Mouse (Mus musculus) embryonic facial prominence, embryonic 11.5 days (tissue): ENCODE results near the gene Ror1. TPM values are rescaled to one million over a fixed set of nuclear protein-coding genes. Genes with fewer than 3 reads are reported as not detected.
A peak's percentile ranks its signal among the peaks of the same experiment; 100 is the strongest.

ENCODE experiments used
- ATAC-seq: fragments of 200-750 bp; cut with Nextera tagmentation; replicated peaks from 2 replicates; pipeline ENCODE4 v1.8.0; 2017; ENCODE audit warnings: low read depth; ENCODE audit not compliant: insufficient number of reproducible peaks, low FRiP score, low TSS enrichment
- DNase-seq: peaks from one replicate; pipeline ENCODE4 v3.0.0-alpha.2; 2015; ENCODE audit warnings: low spot score
- H3K27ac ChIP-seq: fragments of 300-500 bp; sonication (generic); replicated peaks from 2 replicates; pipeline ENCODE4 v1.5.1; 2014; ENCODE audit warnings: mild to moderate bottlenecking, low read depth, low read length, control low read depth
- H3K27me3 ChIP-seq: fragments of 300-500 bp; sonication (generic); 2 replicates; pipeline ENCODE4 v1.6.1; 2014; ENCODE audit warnings: mild to moderate bottlenecking, low read length, moderate library complexity, mixed read lengths; ENCODE audit not compliant: control insufficient read depth, insufficient read depth
- H3K36me3 ChIP-seq: fragments of 300-500 bp; sonication (generic); replicated peaks from 2 replicates; pipeline ENCODE4 v1.6.1; 2014; ENCODE audit warnings: low read depth, mild to moderate bottlenecking, low read length, moderate library complexity, mixed read lengths; ENCODE audit not compliant: control insufficient read depth, insufficient read depth
- H3K4me1 ChIP-seq: fragments of 300-500 bp; sonication (generic); 2 replicates; pipeline ENCODE4 v1.6.1; 2014; ENCODE audit warnings: low read length, mixed read lengths; ENCODE audit not compliant: control insufficient read depth, insufficient read depth
- H3K4me2 ChIP-seq: fragments of 300-500 bp; sonication (generic); 2 replicates; pipeline ENCODE4 v1.6.1; 2014; ENCODE audit warnings: low read depth, mild to moderate bottlenecking, control low read depth, low read length, moderate library complexity
- H3K4me3 ChIP-seq: fragments of 300-500 bp; sonication (generic); 2 replicates; pipeline ENCODE4 v1.5.1; 2014; ENCODE audit warnings: low read depth, low read length, control low read depth
- H3K9ac ChIP-seq: fragments of 300-500 bp; sonication (generic); replicated peaks from 2 replicates; pipeline ENCODE4 v1.6.1; 2014; ENCODE audit warnings: mild to moderate bottlenecking, control low read depth, low read length
- H3K9me3 ChIP-seq: fragments of 300-500 bp; sonication (generic); replicated peaks from 2 replicates; pipeline ENCODE4 v1.6.1; 2016; ENCODE audit warnings: mild to moderate bottlenecking, low read length, inconsistent platforms, mixed read lengths; ENCODE audit not compliant: control insufficient read depth
- WGBS: fragments of 180-500 bp; shearing (Covaris S2); extraction: QIAGEN DNeasy Blood & Tissue Kit; methylation state at CpG from one replicate; pipeline ENCODE4 v1.1.7; 2014; 5-methylcytosine and 5-hydroxymethylcytosine counted together
- polyA plus RNA-seq: library from polyadenylated mRNA; unstranded; fragments of >200 nt; fragmentation: Nextera tagmentation; extraction: Ambion mirVana; gene quantifications from 2 replicates; pipeline ENCODE4 v1.2.1, GENCODE M21; 2014

Ror1 gene
- polyA plus RNA-seq, 1 experiment from 2014 or later = 17.3 TPM

DNA sequence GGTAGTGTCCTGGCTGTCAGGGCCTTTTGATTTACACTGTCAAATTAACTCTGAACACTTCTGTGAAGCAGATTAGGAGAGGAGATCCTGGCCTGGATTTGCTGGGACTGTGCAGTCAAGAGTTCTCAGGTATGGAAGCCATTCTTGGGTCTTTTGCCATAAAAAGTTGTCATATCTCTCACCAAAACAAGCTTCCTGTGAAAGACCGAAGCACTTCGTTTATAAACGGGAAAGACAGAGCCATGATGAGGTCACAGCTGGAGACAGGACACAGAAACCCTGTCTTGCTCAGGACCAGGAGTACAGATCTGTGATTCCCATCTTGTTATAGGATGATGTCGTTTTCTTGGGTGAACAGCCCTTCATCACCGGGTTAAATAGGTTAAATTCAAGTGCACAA, 107.5 kb downstream of the Ror1 start:
- Histone ChIP-seq H3K27me3 (no peaks in the 10 kb centered on the region), H3K27ac (peak overlapping the region; percentile 32; the same call in 1 of the 2 replicates), H3K4me2 (no peak overlapping the region), H3K4me1 (peaks cover 4% of the 10 kb centered on the region; the same call in 1 of the 2 replicates), H3K9ac (no peak overlapping the region), H3K9me3 (no peaks in the 10 kb centered on the region), H3K4me3 (no peak overlapping the region), H3K36me3 (no peaks in the 10 kb centered on the region)
- ATAC-seq (no peak), DNase-seq (no peak)
- 59% methylated on average over 5 of the region's 5 CpGs for WGBS

DNA sequence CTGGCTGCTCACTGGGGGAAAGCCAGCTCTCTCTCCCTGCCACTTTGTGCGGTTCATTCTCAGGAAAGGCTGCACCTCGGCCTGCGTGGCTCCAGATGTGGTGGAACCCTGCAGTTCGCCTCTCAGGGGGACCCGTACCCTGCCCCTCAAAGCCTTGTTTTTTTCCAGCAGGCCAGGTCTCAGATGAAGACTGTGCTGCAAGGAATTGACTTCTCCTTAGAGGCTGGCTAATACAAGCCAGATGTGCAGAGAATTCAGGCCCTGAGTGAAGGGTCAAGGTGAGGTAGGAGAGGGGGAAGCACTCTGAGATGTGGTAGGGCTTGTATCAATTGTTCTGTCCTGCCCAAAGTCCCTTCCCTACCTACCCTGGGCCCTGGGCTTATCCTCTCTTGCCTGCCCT, 108.1 kb downstream of the Ror1 start:
- peak; percentile 82 for ATAC-seq
- peak overlapping the region; percentile 75 for H3K27ac ChIP-seq

DNA sequence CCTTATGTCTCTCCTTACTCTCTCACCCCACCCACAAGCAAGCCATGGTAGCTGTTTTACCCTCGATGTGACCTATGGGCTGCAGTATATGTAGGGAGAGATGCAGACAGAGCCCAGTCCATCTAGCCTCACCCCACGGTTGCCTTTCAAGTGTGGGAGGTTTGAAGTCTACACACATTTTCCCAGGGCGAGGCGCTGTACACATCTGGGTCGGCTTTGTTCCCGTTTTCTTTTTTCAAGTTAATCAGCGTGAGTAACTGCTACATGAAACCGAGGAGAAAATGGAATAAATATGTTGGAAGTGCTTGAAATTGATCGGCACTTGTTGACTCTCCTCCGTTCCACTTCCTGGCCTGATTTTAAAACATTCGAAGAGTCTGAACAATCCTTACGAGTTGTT, 108.8 kb downstream of the Ror1 start:
- peak; percentile 82 for DNase-seq
- H3K27ac ChIP-seq = no peak overlapping the region
- no peak overlapping the region for H3K9ac ChIP-seq

More for the DNA sequence above, 108.1 kb downstream of the Ror1 start:
- no peak overlapping the region for H3K4me3 ChIP-seq
- WGBS = 26% methylated on average over 5 of the region's 5 CpGs
- no peaks in the 10 kb centered on the region for H3K9me3 ChIP-seq
- no peaks in the 10 kb centered on the region for H3K36me3 ChIP-seq
- H3K4me1 ChIP-seq = peaks cover 4% of the 10 kb centered on the region; the same call in 1 of the 2 replicates
- DNase-seq = peak; percentile 87
- no peak overlapping the region for H3K4me2 ChIP-seq
- no peaks in the 10 kb centered on the region for H3K27me3 ChIP-seq
- no peak overlapping the region for H3K9ac ChIP-seq

DNA sequence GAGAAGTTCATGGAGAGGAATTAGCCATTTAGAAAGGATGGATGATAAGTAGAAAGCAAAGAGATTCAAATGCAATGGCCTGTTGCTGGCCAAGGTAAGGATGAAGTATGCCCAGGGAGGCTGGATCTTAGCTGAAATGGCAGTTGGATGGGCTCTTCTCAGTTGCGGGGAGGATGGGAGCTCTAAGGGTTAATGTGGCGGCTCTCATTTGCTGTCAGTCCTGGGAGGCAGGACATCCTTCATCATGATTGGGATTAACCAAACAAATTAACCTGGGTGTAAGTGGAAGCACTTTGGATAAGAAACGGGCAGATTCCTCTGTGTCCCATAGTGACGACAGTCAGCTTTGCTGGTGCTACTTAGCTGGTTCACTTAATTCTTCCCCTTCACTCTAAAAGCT, 112.5 kb downstream of the Ror1 start:
- WGBS = 55% methylated on average over 4 of the region's 4 CpGs
- ATAC-seq (no peak), DNase-seq (no peak)
- no peak overlapping the region for H3K9ac ChIP-seq
- no peak overlapping the region for H3K27ac ChIP-seq
- H3K4me1 ChIP-seq = peaks cover 4% of the 10 kb centered on the region; the same call in 1 of the 2 replicates
- H3K27me3 ChIP-seq = no peaks in the 10 kb centered on the region
- no peaks in the 10 kb centered on the region for H3K36me3 ChIP-seq
- no peak overlapping the region for H3K4me3 ChIP-seq
- no peaks in the 10 kb centered on the region for H3K9me3 ChIP-seq
- no peak overlapping the region for H3K4me2 ChIP-seq

More for the DNA sequence above, 108.8 kb downstream of the Ror1 start:
- Histone ChIP-seq H3K36me3 (no peaks in the 10 kb centered on the region), H3K4me1 (peaks cover 4% of the 10 kb centered on the region; the same call in 1 of the 2 replicates), H3K4me2 (no peak overlapping the region), H3K27me3 (no peaks in the 10 kb centered on the region), H3K4me3 (no peak overlapping the region), H3K9me3 (no peaks in the 10 kb centered on the region)
- 0 out of 2 replicates have a peak, but pooled peaks have one; percentile 79 for ATAC-seq
- WGBS = 36% methylated on average over 12 of the region's 12 CpGs

DNA sequence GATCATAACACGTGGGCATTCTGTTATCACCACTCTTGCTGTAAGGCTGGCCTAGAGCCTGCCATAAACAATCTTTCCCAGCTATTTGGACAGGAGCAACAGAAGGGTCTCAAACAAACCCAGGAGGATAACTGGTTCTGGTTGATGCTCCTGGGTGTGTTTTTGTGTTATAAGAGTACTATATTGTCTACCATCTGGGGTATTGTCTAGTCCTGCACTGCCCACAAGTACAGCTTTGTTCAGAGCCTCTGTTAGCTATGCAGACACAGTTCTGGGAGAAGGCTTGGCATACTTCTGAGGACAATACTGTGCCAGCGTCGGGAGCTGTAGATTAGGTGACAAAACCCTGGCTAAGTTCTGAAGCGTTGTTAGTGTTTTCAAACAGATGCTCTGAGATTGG, 113.5 kb downstream of the Ror1 start:
- 81% methylated on average over 4 of the region's 4 CpGs for WGBS
- ATAC-seq = no peak

DNA sequence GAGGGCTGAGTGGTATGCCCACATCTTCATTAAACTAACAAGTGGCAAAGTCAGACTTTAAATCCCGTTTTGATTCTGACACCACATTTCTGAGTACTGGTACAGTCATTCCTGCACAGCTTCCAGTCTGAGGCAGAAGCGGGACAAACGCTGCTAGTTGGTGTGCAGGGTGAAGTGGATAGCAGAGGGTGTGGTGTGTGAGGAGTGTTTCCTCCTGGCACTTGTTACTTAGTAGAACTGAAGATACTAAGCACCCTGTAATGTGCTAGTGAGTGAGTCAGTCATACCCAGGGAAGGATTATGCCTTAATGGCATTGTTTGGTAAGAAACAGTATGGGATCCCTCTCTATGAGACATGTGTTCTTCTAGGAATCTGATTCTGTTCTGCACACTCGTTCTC, 115.7 kb downstream of the Ror1 start:
- ATAC-seq = no peak
- H3K36me3 ChIP-seq = no peaks in the 10 kb centered on the region

More for the DNA sequence above, 113.5 kb downstream of the Ror1 start:
- Histone ChIP-seq H3K4me1 (no peaks in the 10 kb centered on the region), H3K27ac (no peak overlapping the region), H3K27me3 (no peaks in the 10 kb centered on the region), H3K9me3 (no peaks in the 10 kb centered on the region), H3K36me3 (no peaks in the 10 kb centered on the region), H3K4me2 (no peak overlapping the region), H3K9ac (no peak overlapping the region), H3K4me3 (no peak overlapping the region)
- no peak for DNase-seq

DNA sequence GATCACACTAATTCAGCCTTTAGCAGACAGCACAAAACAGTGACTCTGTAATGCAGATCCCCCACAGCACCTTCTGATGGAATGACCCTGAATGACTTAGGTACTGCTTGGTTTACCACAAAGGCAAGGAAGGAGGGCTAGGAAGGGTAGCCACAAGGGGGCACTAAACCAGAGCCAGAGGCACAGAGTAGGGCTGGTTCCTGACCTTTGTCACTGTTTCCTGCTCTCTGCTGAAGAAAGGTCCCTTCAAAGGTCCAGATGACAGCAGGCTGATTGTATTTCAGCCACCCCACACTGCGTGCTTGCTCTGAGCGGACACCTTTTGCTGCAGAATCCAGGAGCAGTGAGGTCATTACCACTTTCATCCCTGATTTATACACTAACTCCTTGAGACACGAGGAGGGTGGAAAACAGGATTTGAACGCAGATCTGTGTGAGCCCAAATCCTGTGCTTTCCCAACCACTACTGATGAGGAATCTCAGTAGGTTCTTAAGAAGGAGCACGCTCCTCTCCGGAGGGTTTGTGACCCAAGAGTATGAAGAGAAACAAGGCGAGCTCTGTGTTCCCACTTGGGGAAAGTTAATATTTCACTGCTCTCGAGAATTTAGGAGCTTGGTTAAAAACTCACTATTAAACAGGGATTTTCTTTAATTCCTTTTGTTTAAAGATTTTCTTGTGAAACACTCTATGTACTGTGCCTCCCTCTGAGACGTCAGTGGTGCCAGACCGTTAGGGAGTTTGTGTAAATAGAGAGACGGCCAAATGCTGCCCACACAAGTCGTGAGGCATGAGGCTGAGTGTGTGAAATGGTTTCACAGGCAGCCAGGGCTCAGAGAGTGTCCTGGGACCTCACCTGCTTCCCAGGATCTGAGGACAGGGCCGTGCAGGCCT, 119.0 kb downstream of the Ror1 start:
- DNase-seq (peak; percentile 37), ATAC-seq (no peak; the same call in 1 of the 2 replicates)
- Histone ChIP-seq H3K27ac (no peak overlapping the region), H3K27me3 (no peaks in the 10 kb centered on the region), H3K9ac (no peak overlapping the region), H3K36me3 (no peaks in the 10 kb centered on the region), H3K9me3 (no peaks in the 10 kb centered on the region), H3K4me1 (no peaks in the 10 kb centered on the region), H3K4me3 (no peak overlapping the region), H3K4me2 (no peak overlapping the region)
- WGBS = 41% methylated on average over 13 of the region's 13 CpGs

More for the DNA sequence above, 115.7 kb downstream of the Ror1 start:
- DNase-seq = no peak
- H3K4me2 ChIP-seq = no peak overlapping the region
- no peaks in the 10 kb centered on the region for H3K4me1 ChIP-seq
- no peak overlapping the region for H3K9ac ChIP-seq
- H3K27me3 ChIP-seq = no peaks in the 10 kb centered on the region
- no peak overlapping the region for H3K27ac ChIP-seq
- H3K4me3 ChIP-seq = no peak overlapping the region
- 79% methylated on average over 4 of the region's 4 CpGs for WGBS
- no peaks in the 10 kb centered on the region for H3K9me3 ChIP-seq

DNA sequence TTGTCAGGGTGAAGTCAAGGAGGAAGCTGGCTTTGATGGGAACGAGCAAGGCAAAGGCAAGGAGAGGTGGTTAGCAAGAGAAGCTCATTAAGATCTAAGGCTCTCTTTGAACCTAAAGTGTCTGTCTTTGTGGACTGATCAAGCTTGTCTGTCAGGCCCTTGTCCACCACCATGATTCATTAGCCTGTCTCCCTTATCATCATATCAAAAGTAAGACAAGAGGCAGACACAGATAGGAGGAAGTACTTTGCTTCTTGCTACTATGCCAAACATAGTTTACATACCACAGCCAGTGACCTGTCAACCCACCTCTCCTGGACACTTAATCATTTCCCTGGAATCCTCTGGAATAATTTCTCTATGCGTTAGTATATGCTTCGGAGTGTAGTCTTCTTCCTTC, 121.0 kb downstream of the Ror1 start:
- ATAC-seq = no peak
- Histone ChIP-seq H3K4me3 (no peak overlapping the region), H3K27me3 (no peaks in the 10 kb centered on the region), H3K4me1 (no peaks in the 10 kb centered on the region), H3K9ac (no peak overlapping the region), H3K36me3 (no peaks in the 10 kb centered on the region), H3K4me2 (no peak overlapping the region), H3K9me3 (no peaks in the 10 kb centered on the region), H3K27ac (no peak overlapping the region)
- 58% methylated on average over 3 of the region's 3 CpGs for WGBS
- DNase-seq = no peak
